Comparison of ENCODE assay signal across 8 mouse cellular contexts in the genomic region with DNA sequence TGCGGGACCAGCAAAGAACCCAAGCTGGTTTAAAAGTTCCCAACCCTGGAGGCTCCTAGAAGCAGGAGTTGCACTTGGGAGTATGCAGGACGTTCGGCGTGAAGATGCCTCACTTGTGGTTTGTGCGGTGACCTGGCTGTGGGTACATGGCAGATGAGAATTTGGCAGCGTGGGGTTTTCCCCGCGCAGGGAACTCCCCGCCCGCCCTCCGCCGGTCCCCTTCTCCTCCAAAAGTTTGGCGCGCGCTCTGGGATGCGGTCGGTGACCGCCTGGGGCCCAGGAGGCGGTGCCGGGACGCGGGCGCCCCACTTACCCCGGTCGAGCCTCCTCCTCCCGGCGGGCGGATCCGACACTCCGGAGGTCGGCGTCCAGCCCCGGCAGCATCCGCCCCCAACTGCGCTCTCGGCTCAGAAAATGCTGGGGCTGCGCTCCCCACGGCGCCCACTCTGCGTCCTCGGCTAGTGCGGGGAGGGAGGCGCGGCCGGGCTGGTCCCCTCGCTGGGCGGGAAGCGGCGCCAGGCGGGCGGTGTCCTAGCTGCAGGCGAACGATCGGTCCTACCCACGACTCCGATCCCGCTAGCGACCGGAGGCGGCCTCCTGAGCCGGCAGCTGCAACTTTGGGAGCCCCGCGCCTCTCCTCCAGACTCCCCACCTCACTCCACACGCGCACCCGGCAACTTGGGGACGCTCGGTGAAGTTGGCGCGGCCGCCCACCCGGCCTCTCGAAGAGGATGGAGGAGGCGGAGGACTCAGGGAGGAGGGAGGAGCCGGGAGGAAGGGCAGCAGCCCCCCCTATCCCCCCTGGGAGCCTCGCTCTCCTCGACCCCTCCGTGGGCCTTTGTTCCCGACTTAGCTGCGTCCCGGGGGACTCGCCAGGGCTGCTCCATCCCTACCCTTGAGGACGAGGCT. TPM values are rescaled to one million over a fixed set of nuclear protein-coding genes. Genes with fewer than 3 reads are reported as not detected.
A peak's percentile ranks its signal among the peaks of the same experiment; 100 is the strongest.
DNase-seq lines count a peak whose midpoint lies in the region; ATAC-seq and TF ChIP-seq lines count a peak whose summit lies in the region.

A gene (minus strand): TSS at position 670 of the 909 bp plus-strand sequence.

- WGBS in intestine, embryonic 15.5 days: under 1% methylated on average over 82 of the region's 83 CpGs
- WGBS in liver, embryonic 16.5 days (ENCODE audit: insufficient replicate concordance): under 1% methylated on average over 71 of the region's 83 CpGs
- under 1% methylated on average over 60 of the region's 83 CpGs for WGBS in neural tube, embryonic 11.5 days

- H3K27ac ChIP-seq in ES-E14 (ENCODE audit: insufficient read depth, low read depth, low read length, poor library complexity, severe bottlenecking): no peak within 1 kb of the TSS
- H3K27ac ChIP-seq in bone marrow macrophage, adult 2 months (ENCODE audit: insufficient read depth, low read depth, low read length): peak within 1 kb of the TSS; percentile 19
- peak within 1 kb of the TSS; percentile 85 for H3K27ac ChIP-seq in intestine, embryonic 15.5 days
- H3K27ac ChIP-seq in liver, embryonic 16.5 days (ENCODE audit: low read length): no peak within 1 kb of the TSS; the same call in 1 of the 2 replicates
- H3K27ac ChIP-seq in neural tube, embryonic 11.5 days (ENCODE audit: low read depth, low read length): 0 out of 2 replicates have a peak within 1 kb of the TSS, but pooled peaks have one; percentile 11

- DNase-seq in ES-E14 (ENCODE audit: low read depth, low spot score): no peak
- DNase-seq in gastrocnemius, postnatal 36 days: peak; percentile 36 to 39
- peak; percentile 72 for DNase-seq in neural tube, embryonic 11.5 days (ENCODE audit: low spot score)
- peak; percentile 34 to 44 for DNase-seq in thymus, postnatal 10 days (ENCODE audit: low spot score in 2 of 2)
- DNase-seq in cerebellum, adult 11-12 months: no peak

- no peak for TF ChIP-seq POLR2A in bone marrow macrophage, adult 2 months (IDR thresholded peaks at IDR 0.05; ENCODE audit: borderline replicate concordance, low read depth, low read length)

- peak within 1 kb of the TSS; percentile 66 for H3K9ac ChIP-seq in ES-E14 (ENCODE audit: insufficient read depth, low read depth, low read length, poor library complexity, severe bottlenecking)
- peak within 1 kb of the TSS; percentile 71 for H3K9ac ChIP-seq in intestine, embryonic 15.5 days
- peak within 1 kb of the TSS; percentile 31 for H3K9ac ChIP-seq in liver, embryonic 16.5 days (ENCODE audit: low read depth, low read length)
- H3K9ac ChIP-seq in neural tube, embryonic 11.5 days (ENCODE audit: low read length): peak within 1 kb of the TSS; percentile 78

- TF ChIP-seq CTCF in bone marrow macrophage, adult 2 months (IDR thresholded peaks at IDR 0.05; ENCODE audit: low read depth, low read length): no peak

- intact Hi-C loops in gastrocnemius, postnatal 36 days (cut with DNase I): no loop called here

- H3K4me1 ChIP-seq in ES-E14 (ENCODE audit: control insufficient read depth in 2 of 2, insufficient read depth in 2 of 2, low read length in 2 of 2, poor library complexity in 1 of 2): peaks cover 0 to 5% of the 10 kb centered on the region in 2 experiments; a peak in 1 of 4 replicates
- H3K4me1 ChIP-seq in bone marrow macrophage, adult 2 months (ENCODE audit: control insufficient read depth, insufficient read depth, low read length): peaks cover 28% of the 10 kb centered on the region
- peaks cover 33% of the 10 kb centered on the region for H3K4me1 ChIP-seq in intestine, embryonic 15.5 days (replicated peaks)
- H3K4me1 ChIP-seq in liver, embryonic 16.5 days (ENCODE audit: control insufficient read depth, low read depth, low read length): no peaks in the 10 kb centered on the region
- peaks cover 11% of the 10 kb centered on the region for H3K4me1 ChIP-seq in neural tube, embryonic 11.5 days (ENCODE audit: control insufficient read depth, insufficient read depth, low read length)

- H3K4me2 ChIP-seq in intestine, embryonic 15.5 days (replicated peaks): peak within 1 kb of the TSS; percentile 87
- peak within 1 kb of the TSS; percentile 46 for H3K4me2 ChIP-seq in liver, embryonic 16.5 days (ENCODE audit: low read depth, low read length)
- H3K4me2 ChIP-seq in neural tube, embryonic 11.5 days (ENCODE audit: low read depth): peak within 1 kb of the TSS; percentile 83

- ATAC-seq in intestine, embryonic 15.5 days: peak; percentile 84
- no peak for ATAC-seq in liver, embryonic 16.5 days (ENCODE audit: low read depth)
- peak; percentile 74 for ATAC-seq in neural tube, embryonic 11.5 days (ENCODE audit: insufficient read depth, low FRiP score, low TSS enrichment)

- H3K27me3 ChIP-seq in intestine, embryonic 15.5 days (replicated peaks): peaks cover 18% of the 10 kb centered on the region
- H3K27me3 ChIP-seq in liver, embryonic 16.5 days (ENCODE audit: control insufficient read depth, insufficient read depth, low read depth, low read length): peaks cover 36% of the 10 kb centered on the region
- peaks cover 4% of the 10 kb centered on the region; the same call in 1 of the 2 replicates for H3K27me3 ChIP-seq in neural tube, embryonic 11.5 days (ENCODE audit: control insufficient read depth, insufficient read depth, low read length)

- peak within 1 kb of the TSS; percentile 83 to 94 for H3K4me3 ChIP-seq in ES-E14 (ENCODE audit: insufficient read depth in 1 of 2, low read depth in 1 of 2, low read length in 2 of 2, poor library complexity in 1 of 2, severe bottlenecking in 1 of 2)
- peak within 1 kb of the TSS; percentile 79 for H3K4me3 ChIP-seq in bone marrow macrophage, adult 2 months (ENCODE audit: insufficient read depth, low read length)
- peak within 1 kb of the TSS; percentile 63 for H3K4me3 ChIP-seq in intestine, embryonic 15.5 days (replicated peaks)
- H3K4me3 ChIP-seq in liver, embryonic 16.5 days (ENCODE audit: low read depth, low read length): peak within 1 kb of the TSS; percentile 46
- peak within 1 kb of the TSS; percentile 64 for H3K4me3 ChIP-seq in neural tube, embryonic 11.5 days (ENCODE audit: low read depth, low read length)

- H3K36me3 ChIP-seq in ES-E14 (ENCODE audit: control insufficient read depth, insufficient read depth, low read length, poor library complexity, severe bottlenecking): no peaks in the 10 kb centered on the region
- no peaks in the 10 kb centered on the region for H3K36me3 ChIP-seq in intestine, embryonic 15.5 days
- H3K36me3 ChIP-seq in liver, embryonic 16.5 days (ENCODE audit: control insufficient read depth, insufficient read depth): no peaks in the 10 kb centered on the region
- H3K36me3 ChIP-seq in neural tube, embryonic 11.5 days (ENCODE audit: control insufficient read depth, insufficient read depth, low read length): no peaks in the 10 kb centered on the region

- in situ Hi-C loops in ES-E14 (cut with MboI; ENCODE audit: low sequenced_read_pairs in 2 of 2, unreplicated experiment in 2 of 2): no loop called here

- no peaks in the 10 kb centered on the region for H3K9me3 ChIP-seq in ES-E14 (ENCODE audit: control insufficient read depth, insufficient read depth, low read depth, low read length)
- H3K9me3 ChIP-seq in intestine, embryonic 15.5 days: no peaks in the 10 kb centered on the region
- no peaks in the 10 kb centered on the region for H3K9me3 ChIP-seq in liver, embryonic 16.5 days (replicated peaks; ENCODE audit: control insufficient read depth, low read length)
- H3K9me3 ChIP-seq in neural tube, embryonic 11.5 days (ENCODE audit: control insufficient read depth, low read length): no peaks in the 10 kb centered on the region

TF ChIP-seq in ES-E14, 5 proteins besides CTCF, POLR2A, EP300 and RAD21:
- TF ChIP-seq MAFK (IDR thresholded peaks at IDR 0.05; ENCODE audit: insufficient read depth, low read depth, low read length) (no peak), CHD2 (IDR thresholded peaks at IDR 0.05; ENCODE audit: low read depth, low read length) (no peak), HCFC1 (IDR thresholded peaks at IDR 0.05; ENCODE audit: borderline replicate concordance, insufficient read depth, low read length) (no peak), ZNF384 (IDR thresholded peaks at IDR 0.05; ENCODE audit: low read depth, low read length) (no peak), ZC3H11A (IDR thresholded peaks at IDR 0.05; ENCODE audit: borderline replicate concordance, low read depth, low read length) (no peak)

RNA-seq across cellular contexts. Expression of the gene that starts here (rescaled TPM):
- total RNA-seq in ES-E14 (2012; rRNA removed): 1.8 and 2.7 TPM in 2 replicates
- 0.75 and 0.80 TPM in 2 replicates for polyA plus RNA-seq in bone marrow macrophage, adult 2 months (2012; ENCODE audit: insufficient read depth, insufficient read length, missing spikeins)
- under 1 TPM; 0.36 to 0.37 TPM for total RNA-seq in gastrocnemius, postnatal 36 days (2021)
- polyA plus RNA-seq in intestine, embryonic 15.5 days (2015; fragmentation: Nextera tagmentation; extraction: Ambion mirVana): 1.9 TPM in 2 replicates
- 0.22 and 0.27 TPM in 2 replicates for polyA plus RNA-seq in liver, embryonic 16.5 days (2015; fragmentation: Nextera tagmentation; extraction: Ambion mirVana)
- polyA plus RNA-seq in neural tube, embryonic 11.5 days (2014; fragmentation: Nextera tagmentation; extraction: Ambion mirVana): 1.6 and 1.7 TPM in 2 replicates

Comparison
In these comparisons a context has a peak if more than half of its experiments do, and no peak if none do; other contexts are left out.
1. Peak in DNase-seq in gastrocnemius, postnatal 36 days; RNA of the gene not detected or under 1 TPM.
2. DNase-seq: peak in neural tube, embryonic 11.5 days (single experiment) and thymus, postnatal 10 days (2 of 2); none in ES-E14 (single experiment) and cerebellum, adult 11-12 months (single experiment).
3. H3K27ac ChIP-seq: peak in bone marrow macrophage, adult 2 months (single experiment), intestine, embryonic 15.5 days (single experiment) and neural tube, embryonic 11.5 days (single experiment); none in ES-E14 (single experiment) and liver, embryonic 16.5 days (single experiment).
4. Peak in every context shown above with its lines, with median percentiles within 50 percentile points of each other: H3K4me3 ChIP-seq, H3K9ac ChIP-seq and H3K4me2 ChIP-seq.